Mouse (Mus musculus) lung, adult 2 months (tissue): ENCODE data around the gene Phb2.

Source experiments
- CTCF ChIP-seq: fragments of 200-500 bp; IDR thresholded peaks from 2 replicates; pipeline ENCODE4 v1.5.1; 2011; ENCODE audit warnings: mild to moderate bottlenecking, low read length, control low read depth; ENCODE audit not compliant: insufficient read depth
- POLR2A ChIP-seq: fragments of 200-500 bp; IDR thresholded peaks from 2 replicates; pipeline ENCODE4 v1.6.1; 2011; ENCODE audit warnings: low read depth, mild to moderate bottlenecking, control low read depth, low read length, borderline replicate concordance; ENCODE audit errors: extremely low read depth

DNA sequence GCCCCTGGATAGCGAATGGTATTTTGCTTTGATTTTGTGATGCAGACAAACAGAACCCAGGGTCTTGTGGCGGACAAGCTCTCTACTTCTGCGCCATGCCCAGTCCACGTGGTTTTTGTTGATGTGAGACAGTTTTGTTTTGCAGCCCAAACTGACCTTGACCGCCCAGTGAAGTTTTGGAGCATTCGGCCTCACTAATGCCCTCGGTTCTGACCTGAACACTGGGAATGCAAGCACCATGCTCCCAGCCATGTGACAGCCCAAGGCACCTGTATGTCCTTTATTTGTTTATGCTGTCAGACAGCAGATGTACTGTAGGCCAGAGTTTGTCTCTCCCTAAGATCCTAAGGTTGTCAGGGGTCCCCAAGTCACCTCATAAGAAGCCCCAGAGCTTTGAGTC, 37.5 kb upstream of the Phb2 start:
- TF ChIP-seq CTCF (no peak), POLR2A (no peak)
